Mouse (Mus musculus): ENCODE measurements around the gene Sos1. TPM values are rescaled to one million over a fixed set of nuclear protein-coding genes. Genes with fewer than 3 reads are reported as not detected.
"Not testable (repeated sequence)": the region's sequence is repeated elsewhere in the genome, so short reads cannot be mapped to it uniquely, and the experiment has no call there.

Gene Sos1
- polyA plus RNA-seq, 1 experiment from 2014 or later: 6.4 TPM

- Histone ChIP-seq H3K36me3 (peaks cover 68% of the 10 kb centered on the region), H3K4me3 (no peak overlapping the region), H3K4me2 (replicated peaks) (no peak overlapping the region), H3K9me3 (no peaks in the 10 kb centered on the region), H3K9ac (no peak overlapping the region), H3K27me3 (no peaks in the 10 kb centered on the region), H3K4me1 (no peaks in the 10 kb centered on the region), H3K27ac (no peak overlapping the region)
- no peak for ATAC-seq (ENCODE audit: insufficient number of reproducible peaks, insufficient read depth, low FRiP score, low TSS enrichment)
- WGBS: 65% methylated on average over 1 of the region's 1 CpGs
Measured at GRCm38 (mm10) chr17:80411182-80411581, 69.1 kb downstream of the Sos1 start.

- no peak for ATAC-seq (ENCODE audit: insufficient number of reproducible peaks, insufficient read depth, low FRiP score, low TSS enrichment)
- Histone ChIP-seq H3K4me2 (replicated peaks) (no peak overlapping the region), H3K27me3 (no peaks in the 10 kb centered on the region), H3K27ac (no peak overlapping the region), H3K4me3 (no peak overlapping the region), H3K9ac (no peak overlapping the region), H3K9me3 (no peaks in the 10 kb centered on the region), H3K4me1 (no peaks in the 10 kb centered on the region), H3K36me3 (peaks cover 25% of the 10 kb centered on the region)
- WGBS: 96% methylated on average over 7 of the region's 7 CpGs
Measured at GRCm38 (mm10) chr17:80398243-80398642, 82.0 kb downstream of the Sos1 start.

- no peaks in the 10 kb centered on the region for H3K9me3 ChIP-seq
Measured at GRCm38 (mm10) chr17:80391423-80392403, 88.5 kb downstream of the Sos1 start.

GRCm38 (mm10) chr17:80390024-80390423 lies 90.2 kb downstream of the Sos1 start:
- no peak overlapping the region for H3K4me2 ChIP-seq (replicated peaks)

More at GRCm38 (mm10) chr17:80391423-80392403, 88.5 kb downstream of the Sos1 start:
- Histone ChIP-seq H3K36me3 (no peaks in the 10 kb centered on the region), H3K9ac (0 out of 2 replicates have a peak overlapping the region, but pooled peaks have one; percentile 24), H3K4me1 (no peaks in the 10 kb centered on the region), H3K4me2 (replicated peaks) (peak overlapping the region; percentile 56), H3K27me3 (no peaks in the 10 kb centered on the region), H3K27ac (no peak overlapping the region), H3K4me3 (peak overlapping the region; percentile 42)
- 16% methylated on average over 17 of the region's 17 CpGs for WGBS
- peak; percentile 72 for ATAC-seq (ENCODE audit: insufficient number of reproducible peaks, insufficient read depth, low FRiP score, low TSS enrichment)

GRCm38 (mm10) chr17:80385671-80386070 lies 94.6 kb downstream of the Sos1 start:
- Histone ChIP-seq H3K4me2 (replicated peaks) (no peak overlapping the region), H3K9me3 (no peaks in the 10 kb centered on the region)
- 71% methylated on average over 1 of the region's 1 CpGs for WGBS

More at GRCm38 (mm10) chr17:80390024-80390423, 90.2 kb downstream of the Sos1 start:
- WGBS: 63% methylated on average over 10 of the region's 10 CpGs
- no peak for ATAC-seq (ENCODE audit: insufficient number of reproducible peaks, insufficient read depth, low FRiP score, low TSS enrichment)
- Histone ChIP-seq H3K9me3 (no peaks in the 10 kb centered on the region), H3K9ac (no peak overlapping the region), H3K4me1 (no peaks in the 10 kb centered on the region), H3K27me3 (no peaks in the 10 kb centered on the region), H3K27ac (no peak overlapping the region), H3K4me3 (no peak overlapping the region), H3K36me3 (no peaks in the 10 kb centered on the region)

GRCm38 (mm10) chr17:80378386-80378785 lies 101.9 kb downstream of the Sos1 start:
- not testable (repeated sequence) for H3K9ac ChIP-seq; H3K27ac ChIP-seq; H3K4me2 ChIP-seq (replicated peaks); H3K27me3 ChIP-seq; H3K4me1 ChIP-seq; H3K4me3 ChIP-seq; H3K9me3 ChIP-seq; H3K36me3 ChIP-seq; ATAC-seq (ENCODE audit: insufficient number of reproducible peaks, insufficient read depth, low FRiP score, low TSS enrichment)

More at GRCm38 (mm10) chr17:80385671-80386070, 94.6 kb downstream of the Sos1 start:
- Histone ChIP-seq H3K4me3 (no peak overlapping the region), H3K4me1 (no peaks in the 10 kb centered on the region), H3K27ac (no peak overlapping the region), H3K27me3 (no peaks in the 10 kb centered on the region), H3K36me3 (no peaks in the 10 kb centered on the region), H3K9ac (no peak overlapping the region)
- ATAC-seq (ENCODE audit: insufficient number of reproducible peaks, insufficient read depth, low FRiP score, low TSS enrichment): no peak

- peak; percentile 70 for ATAC-seq (ENCODE audit: insufficient number of reproducible peaks, insufficient read depth, low FRiP score, low TSS enrichment)
- Histone ChIP-seq H3K9ac (peak overlapping the region; percentile 76), H3K36me3 (no peaks in the 10 kb centered on the region), H3K9me3 (no peaks in the 10 kb centered on the region), H3K27ac (no peak overlapping the region), H3K4me3 (peak overlapping the region; percentile 45), H3K27me3 (peaks cover 6% of the 10 kb centered on the region; the same call in 1 of the 2 replicates), H3K4me1 (no peaks in the 10 kb centered on the region; the same call in 1 of the 2 replicates), H3K4me2 (replicated peaks) (peak overlapping the region; percentile 81)
- WGBS: 21% methylated on average over 29 of the region's 29 CpGs
Measured at GRCm38 (mm10) chr17:80373726-80374096, 106.5 kb downstream of the Sos1 start.

GRCm38 (mm10) chr17:80372989-80373725 lies 107.1 kb downstream of the Sos1 start, which contains the start of gene Gm10190:
Gene Gm10190, minus strand, starts transcription at chr17:80373541.
- Histone ChIP-seq H3K27me3 (peaks cover 6% of the 10 kb centered on the region; the same call in 1 of the 2 replicates), H3K4me1 (no peaks in the 10 kb centered on the region; the same call in 1 of the 2 replicates), H3K4me2 (replicated peaks) (peak within 1 kb of the TSS; percentile 81), H3K27ac (peak within 1 kb of the TSS; percentile 67; the same call in 1 of the 2 replicates), H3K4me3 (peak within 1 kb of the TSS; percentile 45), H3K9ac (peak within 1 kb of the TSS; percentile 76), H3K36me3 (no peaks in the 10 kb centered on the region), H3K9me3 (no peaks in the 10 kb centered on the region)
- ATAC-seq (ENCODE audit: insufficient number of reproducible peaks, insufficient read depth, low FRiP score, low TSS enrichment): peak; percentile 97
- 4% methylated on average over 101 of the region's 102 CpGs for WGBS

- no peaks in the 10 kb centered on the region; the same call in 1 of the 2 replicates for H3K27me3 ChIP-seq
- no peak for ATAC-seq (ENCODE audit: insufficient number of reproducible peaks, insufficient read depth, low FRiP score, low TSS enrichment)
- no peak overlapping the region for H3K27ac ChIP-seq
- no peak overlapping the region for H3K9ac ChIP-seq
- H3K4me1 ChIP-seq: no peaks in the 10 kb centered on the region; the same call in 1 of the 2 replicates
- H3K4me3 ChIP-seq: no peak overlapping the region
- no peaks in the 10 kb centered on the region for H3K36me3 ChIP-seq
- H3K4me2 ChIP-seq (replicated peaks): no peak overlapping the region
- 84% methylated on average over 9 of the region's 9 CpGs for WGBS
- H3K9me3 ChIP-seq: no peaks in the 10 kb centered on the region
Measured at GRCm38 (mm10) chr17:80368606-80369005, 111.6 kb downstream of the Sos1 start.

- Histone ChIP-seq H3K4me1 (no peaks in the 10 kb centered on the region), H3K4me3 (no peak overlapping the region), H3K9me3 (no peaks in the 10 kb centered on the region), H3K4me2 (replicated peaks) (no peak overlapping the region), H3K27ac (no peak overlapping the region), H3K27me3 (no peaks in the 10 kb centered on the region; the same call in 1 of the 2 replicates), H3K9ac (no peak overlapping the region), H3K36me3 (no peaks in the 10 kb centered on the region)
- no peak for ATAC-seq (ENCODE audit: insufficient number of reproducible peaks, insufficient read depth, low FRiP score, low TSS enrichment)
- 88% methylated on average over 5 of the region's 5 CpGs for WGBS
Measured at GRCm38 (mm10) chr17:80367276-80367675, 113.0 kb downstream of the Sos1 start.

GRCm38 (mm10) chr17:80360245-80360644 lies 120.0 kb downstream of the Sos1 start:
- 87% methylated on average over 8 of the region's 8 CpGs for WGBS
- no peak overlapping the region for H3K4me2 ChIP-seq (replicated peaks)
- H3K9ac ChIP-seq: no peak overlapping the region
- H3K4me3 ChIP-seq: no peak overlapping the region
- H3K27me3 ChIP-seq: no peaks in the 10 kb centered on the region
- no peaks in the 10 kb centered on the region for H3K9me3 ChIP-seq
- H3K4me1 ChIP-seq: no peaks in the 10 kb centered on the region
- H3K27ac ChIP-seq: no peak overlapping the region
- no peaks in the 10 kb centered on the region for H3K36me3 ChIP-seq
- ATAC-seq (ENCODE audit: insufficient number of reproducible peaks, insufficient read depth, low FRiP score, low TSS enrichment): no peak

Data from embryonic facial prominence, embryonic 12.5 days (tissue).